Mouse (Mus musculus): ENCODE data around the gene Fyn. TPM values are rescaled to one million over a fixed set of nuclear protein-coding genes. Genes with fewer than 3 reads are reported as not detected.

Fyn gene
- 100 to 1,000 TPM; 119 to 138 TPM for total RNA-seq (2021)

DNA sequence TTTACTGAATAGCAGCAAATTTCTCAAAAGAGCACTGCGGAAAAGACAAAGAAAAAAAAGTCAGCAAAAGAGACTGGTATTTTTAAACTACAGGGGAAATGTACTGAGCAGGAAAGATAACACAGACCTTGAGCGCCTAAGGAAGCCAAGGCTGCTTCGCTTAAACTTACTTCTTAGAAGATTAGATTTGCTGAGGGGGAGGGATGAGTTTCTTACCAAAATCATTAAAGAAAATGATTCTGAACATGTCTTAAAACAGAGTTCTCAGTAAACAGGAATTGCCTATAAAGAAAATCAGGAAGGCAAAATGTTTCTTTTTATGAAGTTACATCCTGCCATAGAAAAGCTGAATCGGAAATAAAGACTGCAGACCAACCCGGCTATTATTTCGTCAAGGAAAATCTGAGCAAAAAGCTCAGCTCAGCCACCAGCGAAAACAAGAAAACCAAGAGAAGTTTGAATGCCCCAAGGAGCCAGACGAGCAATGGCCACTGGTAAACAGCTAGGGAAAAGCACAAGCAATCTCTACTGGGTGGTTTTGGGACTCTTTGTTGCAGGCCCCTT lies at the start of gene Fyn:
Fyn (plus strand) TSS at position 284 of the 564 bp plus-strand sequence.
- DNase-seq (ENCODE audit: low spot score in 2 of 2) = no peak
- intact Hi-C loops (cut with DNase I) = loop anchor here (2.0 kb wide), 1 partner anchor 128 kb away; no protein-coding TSS in a partner anchor

DNA sequence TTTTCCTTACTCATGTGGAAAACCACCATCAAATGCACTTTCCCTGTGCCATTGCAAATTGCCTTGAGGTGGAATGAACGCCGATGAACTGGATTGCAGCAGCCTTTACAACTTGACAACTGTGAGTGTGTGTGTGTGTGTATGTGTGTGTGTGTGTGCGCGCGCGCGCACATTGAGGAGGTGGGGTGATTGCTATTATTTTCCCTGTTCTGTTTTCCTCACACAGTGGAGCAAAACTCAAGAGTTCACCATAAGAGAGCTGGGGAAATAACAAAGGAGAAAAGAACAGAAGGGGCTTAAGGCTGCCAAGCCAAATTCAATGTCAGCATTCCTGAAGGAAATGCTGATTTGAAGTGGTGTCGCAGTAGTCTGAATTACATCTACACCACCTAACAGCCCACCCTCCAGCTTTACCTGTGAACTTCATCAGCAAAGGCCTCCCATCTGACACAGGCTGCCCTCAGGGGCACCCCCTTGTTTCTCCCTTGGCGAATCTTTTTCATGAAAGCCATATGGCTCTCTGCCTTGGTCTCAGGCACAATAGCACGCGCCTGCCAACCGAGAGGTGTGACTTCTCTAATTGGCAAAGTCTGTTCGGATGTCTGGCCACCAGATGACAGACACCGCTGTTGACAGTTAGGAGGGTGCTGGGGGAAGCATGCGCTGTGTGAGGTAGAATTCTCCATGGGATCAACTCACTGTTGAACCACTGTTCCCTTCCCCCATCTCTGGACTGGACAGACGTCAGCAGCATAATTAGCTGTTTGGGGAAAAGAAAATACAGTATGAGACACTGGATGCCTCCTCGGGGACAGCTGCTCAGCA lies 47.6 kb upstream of the Fyn start:
- intact Hi-C loops (cut with DNase I) = no loop called here
- DNase-seq (ENCODE audit: low spot score in 2 of 2) = no peak

DNA sequence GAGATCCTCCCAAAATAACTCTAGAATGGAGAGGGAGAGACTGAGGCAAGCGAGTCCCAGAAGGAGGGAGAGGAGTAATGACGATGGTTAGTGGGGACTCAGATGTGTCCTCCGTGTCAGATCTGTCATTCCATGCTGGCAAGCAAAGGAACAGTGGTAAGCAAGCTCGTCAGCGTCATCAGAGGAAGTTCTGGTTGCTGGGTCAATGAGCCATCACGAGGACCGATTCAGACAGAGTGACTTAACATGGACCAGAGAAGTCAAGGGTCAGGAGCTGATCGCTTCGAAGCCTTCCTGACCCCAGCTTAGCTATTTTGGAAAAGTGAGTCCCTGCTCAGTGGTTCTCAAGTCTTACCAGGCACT lies 47.1 kb upstream of the Fyn start:
- no peak for DNase-seq (ENCODE audit: low spot score in 2 of 2)
- intact Hi-C loops (cut with DNase I) = no loop called here

DNA sequence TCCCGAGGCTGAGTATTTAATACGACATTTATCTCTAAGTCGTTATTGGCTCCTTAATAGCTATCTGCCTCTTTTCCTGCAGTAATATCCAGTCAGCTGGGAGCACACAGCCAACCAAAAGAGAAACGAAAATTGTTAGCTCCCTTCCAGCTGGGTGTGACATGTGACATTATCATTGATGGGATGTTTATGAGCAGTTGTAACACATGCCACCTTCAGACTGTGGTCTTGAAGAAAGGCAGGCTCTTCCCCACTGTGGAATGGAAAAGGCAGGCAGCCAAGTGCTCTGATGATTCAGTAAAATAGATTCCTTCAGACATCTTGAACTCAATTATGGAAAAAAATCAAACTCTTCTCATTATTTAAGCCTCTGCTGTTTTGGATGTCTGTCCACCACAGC lies 46.5 kb upstream of the Fyn start:
- DNase-seq (ENCODE audit: low spot score in 2 of 2) = no peak
- intact Hi-C loops (cut with DNase I) = no loop called here

DNA sequence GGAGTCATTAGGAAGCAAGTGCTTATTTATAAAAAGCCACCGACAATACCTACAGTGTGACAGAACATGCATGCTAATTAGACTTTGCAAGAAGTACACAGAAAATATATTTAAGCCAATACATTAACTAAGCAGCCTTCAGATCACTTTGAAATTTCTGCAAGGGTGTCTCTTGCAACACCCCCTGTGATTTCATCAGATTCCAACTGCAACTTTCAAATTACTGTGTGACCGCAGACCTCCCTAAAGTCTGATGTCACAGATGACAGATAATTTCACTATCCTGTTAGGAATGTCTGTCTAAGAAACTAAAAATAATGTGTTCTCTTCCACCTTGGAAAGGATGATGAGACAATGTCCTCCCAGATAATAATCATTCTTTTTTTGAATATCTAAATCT lies 44.4 kb upstream of the Fyn start:
- intact Hi-C loops (cut with DNase I) = no loop called here
- DNase-seq (ENCODE audit: low spot score in 2 of 2) = no peak

DNA sequence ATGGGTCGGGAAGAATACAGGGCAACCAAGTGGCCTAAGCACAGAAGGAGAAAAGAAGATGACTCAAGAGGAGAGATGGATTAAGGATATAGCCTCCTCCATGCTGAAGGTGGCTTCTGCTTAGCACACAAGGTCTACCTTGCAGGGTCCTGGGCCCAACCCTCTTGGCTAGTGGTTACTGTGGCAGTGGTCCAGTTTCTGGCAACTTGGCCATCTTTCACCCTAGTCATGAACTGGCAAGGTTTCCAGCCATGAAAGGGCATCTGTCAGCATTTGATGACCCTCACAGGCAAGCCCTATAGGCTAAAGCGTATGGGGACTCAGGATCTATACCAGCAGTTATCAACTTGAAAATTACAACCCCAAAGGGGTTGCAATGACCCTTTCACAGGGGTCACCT lies 40.0 kb upstream of the Fyn start:
- DNase-seq (ENCODE audit: low spot score in 2 of 2) = no peak
- intact Hi-C loops (cut with DNase I) = no loop called here

DNA sequence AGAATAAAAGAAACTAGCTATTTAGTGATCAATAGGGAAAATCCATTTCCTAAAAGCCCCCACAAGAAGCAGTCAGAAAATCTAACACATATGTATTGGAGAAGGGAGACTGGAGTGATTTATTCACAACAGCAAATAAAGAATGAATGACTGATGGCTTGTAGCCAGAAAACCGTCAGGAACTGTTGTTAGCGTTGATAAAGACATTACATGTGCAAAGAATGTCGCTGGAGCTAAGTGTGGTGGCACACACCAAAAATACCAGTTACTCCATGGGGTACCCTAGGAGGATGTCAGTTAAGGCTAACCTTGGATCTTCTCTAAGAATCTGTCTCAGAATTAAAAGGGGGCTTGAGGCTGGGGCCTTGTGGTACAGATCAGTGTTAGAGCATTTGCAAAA lies 34.3 kb upstream of the Fyn start:
- intact Hi-C loops (cut with DNase I) = no loop called here
- DNase-seq (ENCODE audit: low spot score in 2 of 2) = no peak

DNA sequence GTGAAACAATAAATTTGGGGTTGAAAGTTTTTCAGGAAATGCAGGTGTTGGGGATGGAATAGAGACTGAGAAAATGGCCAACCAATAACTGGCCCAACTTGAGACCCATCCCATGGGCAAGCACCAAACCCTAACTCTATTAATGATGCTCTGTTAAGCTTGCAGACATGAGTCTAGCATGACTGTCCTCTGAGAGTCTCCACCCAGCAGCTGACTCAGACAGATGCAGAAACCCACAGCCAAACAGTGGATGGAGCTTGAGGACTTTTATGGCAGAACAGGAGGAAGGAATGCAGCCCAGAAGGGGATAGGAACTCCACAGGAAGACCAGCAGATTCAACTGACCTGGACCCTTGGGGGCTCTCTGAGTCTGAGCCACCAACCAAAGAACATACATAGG lies 32.8 kb upstream of the Fyn start:
- intact Hi-C loops (cut with DNase I) = no loop called here
- no peak for DNase-seq (ENCODE audit: low spot score in 2 of 2)

DNA sequence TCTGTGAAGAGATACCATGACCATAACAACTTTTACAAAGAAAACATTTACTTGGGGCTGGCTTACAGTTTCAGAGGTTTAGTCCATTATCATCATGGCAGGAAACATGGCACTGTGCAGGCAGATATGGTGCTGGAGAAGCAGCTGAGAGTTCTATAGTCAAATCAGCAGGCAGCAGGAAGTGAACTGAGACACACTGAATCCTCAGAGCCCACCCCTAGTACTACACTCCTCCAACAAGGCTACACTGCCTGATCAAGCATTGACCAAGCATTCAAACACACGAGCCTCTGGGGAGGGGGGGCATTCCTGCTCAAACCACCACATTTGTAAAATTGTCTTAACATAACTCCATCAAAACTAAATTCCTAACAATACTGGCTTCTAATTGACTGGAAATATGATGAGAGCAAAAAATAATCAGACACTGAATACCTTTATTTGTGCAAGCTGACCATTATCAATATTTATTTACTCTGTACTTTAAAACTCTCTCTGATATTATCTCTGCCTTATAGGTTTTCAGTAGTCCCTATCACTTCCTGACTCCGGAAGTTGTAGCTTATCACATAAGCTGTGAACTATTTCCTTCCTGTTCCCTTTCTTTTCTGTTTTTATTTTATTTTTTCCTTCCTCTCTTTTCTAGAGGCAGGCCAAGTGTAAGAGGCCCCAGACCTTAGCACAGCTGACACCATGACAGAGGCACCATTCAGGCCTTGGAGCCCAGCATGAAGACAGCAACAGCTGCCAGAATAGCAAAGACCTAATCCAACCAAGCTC lies 29.3 kb upstream of the Fyn start:
- DNase-seq (ENCODE audit: low spot score in 2 of 2) = no peak
- intact Hi-C loops (cut with DNase I) = no loop called here

DNA sequence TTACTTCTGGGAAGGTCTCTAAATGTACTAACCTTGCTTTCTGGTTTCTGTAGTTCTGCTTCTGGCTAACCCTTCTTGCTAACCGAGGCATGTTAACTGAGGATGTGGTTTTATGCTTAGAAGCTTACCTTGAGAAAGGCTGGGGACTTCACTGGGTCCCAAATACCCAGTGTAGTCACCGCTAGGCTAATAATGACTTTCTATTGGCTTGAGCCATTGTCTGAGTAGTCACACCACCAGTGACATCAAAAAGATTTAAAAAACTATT lies 28.8 kb upstream of the Fyn start:
- intact Hi-C loops (cut with DNase I) = no loop called here
- DNase-seq (ENCODE audit: low spot score in 2 of 2) = no peak

DNA sequence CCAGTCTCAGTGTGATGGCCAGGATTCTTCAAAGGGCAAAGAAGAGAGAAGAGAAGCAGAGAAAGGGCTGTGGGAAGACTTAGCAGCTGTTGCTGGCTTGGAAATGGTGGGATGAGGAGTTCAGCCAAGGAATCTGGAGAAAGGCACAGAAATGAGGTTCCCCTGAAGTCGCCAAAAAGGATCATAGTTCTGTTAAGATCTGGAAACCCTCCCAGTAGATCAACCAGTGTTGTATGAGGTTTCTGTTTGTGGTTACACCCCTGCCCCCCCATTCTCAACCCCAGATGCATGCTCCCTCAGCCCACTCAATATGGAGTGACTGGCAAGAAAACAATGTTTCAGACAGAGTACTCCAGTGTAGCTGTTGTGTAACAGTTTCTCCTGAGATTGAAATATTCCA lies 25.1 kb upstream of the Fyn start:
- DNase-seq (ENCODE audit: low spot score in 2 of 2) = no peak

DNA sequence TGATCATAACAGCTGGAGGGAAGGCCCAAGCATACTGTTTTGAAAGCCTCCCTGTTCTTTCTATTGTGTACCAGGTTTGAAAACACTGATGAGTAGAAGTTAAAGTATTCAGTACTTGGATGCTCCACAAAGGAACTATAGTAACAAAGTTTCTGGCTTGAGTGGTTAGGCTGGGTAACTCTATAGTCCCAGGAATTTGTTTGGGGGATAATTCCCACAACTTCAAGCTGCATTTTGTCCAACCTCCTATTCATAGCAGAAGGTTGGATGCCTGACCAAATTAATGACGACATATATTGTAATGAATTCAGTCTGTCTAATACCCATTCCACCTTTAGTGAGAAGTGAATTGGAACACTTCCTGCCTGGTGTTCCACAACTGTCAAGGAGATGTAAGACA lies 22.7 kb upstream of the Fyn start:
- intact Hi-C loops (cut with DNase I) = no loop called here
- no peak for DNase-seq (ENCODE audit: low spot score in 2 of 2)

More for the DNA sequence above, 25.1 kb upstream of the Fyn start:
- intact Hi-C loops (cut with DNase I) = no loop called here

DNA sequence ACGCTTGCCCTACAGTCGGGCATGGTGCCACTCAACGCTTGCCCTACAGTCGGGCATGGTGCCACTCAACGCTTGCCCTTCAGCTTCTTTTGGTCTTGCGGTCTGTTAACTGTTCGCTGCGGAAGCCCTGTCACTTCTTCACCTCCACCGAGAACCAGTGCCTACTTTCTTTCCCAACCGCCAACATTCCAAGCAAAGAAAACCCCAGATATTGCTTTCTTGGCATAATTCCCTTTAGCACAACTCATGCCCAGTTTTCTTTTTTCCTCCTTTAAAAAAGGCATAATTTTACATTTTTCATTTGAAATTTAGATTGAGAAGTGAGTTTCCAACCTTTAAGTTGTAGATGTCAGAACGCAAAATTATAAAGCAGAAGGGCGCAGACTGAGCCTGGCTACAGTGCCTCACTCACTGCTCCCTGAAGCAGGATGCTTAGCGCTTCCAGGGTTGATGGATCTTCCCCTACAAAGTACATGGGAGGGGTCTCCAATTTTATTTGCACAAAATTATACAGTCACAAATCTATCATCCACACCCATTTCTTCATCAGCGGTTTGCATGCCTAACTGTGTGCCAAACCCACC lies 18.8 kb upstream of the Fyn start:
- DNase-seq (ENCODE audit: low spot score in 2 of 2) = no peak
- intact Hi-C loops (cut with DNase I) = no loop called here

DNA sequence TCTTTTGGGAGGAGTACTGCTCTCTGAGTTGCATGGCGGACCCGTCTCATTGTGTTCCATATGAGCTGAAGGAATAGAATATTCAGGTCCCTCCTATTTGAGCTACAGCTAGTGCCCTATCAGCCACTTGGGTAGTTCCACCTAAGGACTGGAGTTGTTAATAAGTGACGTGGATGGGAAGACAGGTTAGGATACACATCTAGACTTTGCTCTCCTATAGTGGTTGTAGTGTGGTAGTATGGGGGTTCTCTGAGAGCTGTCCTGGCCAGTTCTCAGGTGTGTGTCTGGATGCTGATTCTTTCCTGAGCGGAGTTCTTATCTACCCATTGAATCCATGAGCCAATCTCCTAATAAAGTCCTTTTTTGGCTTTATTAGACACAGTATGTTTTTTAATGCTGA lies 4.5 kb upstream of the Fyn start:
- no peak for DNase-seq (ENCODE audit: low spot score in 2 of 2)
- intact Hi-C loops (cut with DNase I) = no loop called here

DNA sequence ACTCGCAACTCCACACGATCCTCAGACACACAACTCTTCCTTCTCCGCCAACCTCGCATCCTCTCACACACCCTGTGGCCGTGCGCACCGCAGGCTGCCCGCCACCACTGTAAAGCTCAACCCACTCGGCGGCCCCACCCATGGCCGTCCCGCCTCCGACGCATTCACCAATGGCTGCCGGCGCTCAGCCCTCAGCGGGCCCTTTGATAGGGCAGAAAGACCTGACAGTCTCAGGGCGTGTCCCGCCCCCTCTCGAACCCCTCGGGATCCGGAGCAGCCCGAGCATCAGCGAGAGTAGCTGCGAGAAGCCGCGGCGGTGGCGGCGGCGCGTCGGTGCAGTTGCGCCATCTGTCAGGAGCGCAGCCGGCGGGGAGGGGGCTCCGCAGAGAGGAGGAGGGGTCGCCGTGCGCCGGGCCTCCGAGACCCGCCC lies 862 bp downstream of the Fyn start:
- intact Hi-C loops (cut with DNase I) = loop anchor here (2.0 kb wide), 1 partner anchor 129 kb away; no protein-coding TSS in a partner anchor
- peak; percentile 95 to 96 for DNase-seq (ENCODE audit: low spot score in 2 of 2)

DNA sequence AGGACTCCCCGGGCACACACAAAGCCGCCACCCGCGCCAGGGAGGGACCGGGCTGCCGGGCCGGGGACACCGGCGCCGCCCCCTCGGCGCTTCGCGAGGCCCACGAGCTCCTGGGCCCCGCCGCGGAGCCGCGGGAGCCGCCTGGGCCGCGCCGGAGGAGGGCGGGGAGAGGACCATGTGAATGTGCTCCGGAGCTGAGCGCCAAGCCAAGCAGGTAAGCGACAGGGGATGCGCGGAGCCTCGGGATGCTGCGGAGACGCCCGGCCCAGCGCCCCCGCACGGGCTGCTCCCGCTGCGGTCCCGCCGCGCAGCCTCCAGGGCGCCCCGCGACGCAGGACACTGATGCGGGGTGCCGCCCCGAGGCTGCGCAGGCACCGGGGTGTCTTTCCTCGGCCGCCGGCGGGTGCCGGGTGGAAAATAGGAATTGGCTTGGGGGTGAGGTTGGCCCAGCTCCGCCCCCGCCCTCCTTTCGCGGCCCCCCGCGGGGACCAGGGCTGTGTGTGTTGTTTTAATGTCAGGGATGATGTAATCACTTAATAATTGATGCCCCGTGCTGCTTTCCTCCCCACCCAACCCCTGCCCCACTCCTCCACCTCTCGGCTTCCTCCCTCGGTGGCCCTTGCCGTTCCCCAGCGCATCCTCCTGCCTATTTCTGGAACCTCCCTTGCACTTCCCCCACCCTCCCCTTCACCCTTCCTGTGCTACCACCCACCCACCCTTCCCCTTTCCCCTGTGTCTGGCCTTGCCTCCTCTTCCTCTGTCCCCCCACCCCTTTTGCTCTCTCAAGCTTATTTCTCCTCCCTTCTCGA lies 1.5 kb downstream of the Fyn start:
- peak; percentile 38 to 65 for DNase-seq (ENCODE audit: low spot score in 2 of 2)
- intact Hi-C loops (cut with DNase I) = loop anchor here (2.0 to 10.0 kb wide), 5 partner anchors 67 to 365 kb away; partner anchors contain the start of gene Rev3l

DNA sequence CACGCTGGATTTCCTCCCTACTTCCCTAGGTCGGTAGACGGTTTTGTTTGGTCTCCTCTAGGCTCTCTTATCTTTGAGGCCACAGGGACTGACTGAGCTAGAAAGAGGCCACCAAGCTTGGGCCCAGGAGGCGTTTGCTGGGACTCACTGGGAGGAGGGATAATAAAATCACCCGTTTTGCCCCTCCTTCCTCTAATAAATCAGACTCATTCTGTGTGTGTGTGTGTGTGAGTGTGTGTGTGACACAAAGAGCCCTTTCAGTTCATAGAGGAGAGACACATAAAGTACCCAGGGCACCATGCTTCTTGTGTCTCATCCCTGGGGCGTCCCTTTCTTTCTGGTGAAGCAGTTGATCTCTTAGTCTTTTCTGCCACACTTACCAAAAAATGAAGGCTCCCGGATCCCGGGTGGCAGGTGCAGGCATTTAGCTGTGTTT lies 2.1 kb downstream of the Fyn start:
- intact Hi-C loops (cut with DNase I) = loop anchor here (5.0 to 10.0 kb wide), 4 partner anchors 66 to 364 kb away; partner anchors contain the start of gene Rev3l
- DNase-seq (ENCODE audit: low spot score in 2 of 2) = peak in 1 of 2 experiments; percentile 25

DNA sequence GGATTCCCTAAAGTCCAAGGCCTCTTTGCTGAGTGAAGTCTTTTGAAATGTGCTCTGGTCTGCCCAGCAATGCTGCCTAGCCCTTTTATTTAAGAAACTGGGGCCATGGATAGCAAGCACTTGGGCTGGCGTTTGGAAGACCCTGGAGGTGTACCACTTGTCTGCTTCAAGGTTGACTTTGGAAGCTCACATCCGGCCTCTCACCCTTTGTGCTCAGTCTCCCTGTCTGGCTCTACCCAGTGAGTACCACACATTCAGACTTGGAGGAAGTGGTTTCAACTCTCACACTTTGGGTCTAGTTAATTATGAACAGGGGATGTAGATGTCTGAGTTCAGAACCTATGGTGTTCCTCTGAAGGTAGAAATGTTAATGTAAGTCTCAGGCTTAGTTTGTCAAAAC lies 2.8 kb downstream of the Fyn start:
- no peak for DNase-seq (ENCODE audit: low spot score in 2 of 2)
- intact Hi-C loops (cut with DNase I) = loop anchor here (5.0 to 10.0 kb wide), 4 partner anchors 66 to 363 kb away; partner anchors contain the start of gene Rev3l

DNA sequence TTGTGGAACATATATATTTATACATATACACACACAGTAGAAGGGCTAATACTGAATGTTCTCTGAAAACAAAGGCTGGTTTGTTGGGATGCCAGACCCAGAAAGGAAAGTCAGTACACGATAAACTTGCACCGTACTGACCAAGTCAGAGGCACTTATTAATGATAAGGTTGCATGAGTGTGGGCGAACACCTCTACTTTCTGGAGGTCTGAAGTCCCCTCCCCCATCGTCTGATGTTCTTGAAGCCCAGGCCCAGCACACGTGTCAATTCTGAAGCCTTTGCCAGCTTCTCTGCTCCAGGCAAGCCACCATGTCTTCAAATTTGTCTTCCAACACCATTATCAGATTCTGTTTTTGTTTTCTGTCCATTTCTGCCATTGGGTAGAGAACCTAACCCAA lies 3.3 kb downstream of the Fyn start:
- intact Hi-C loops (cut with DNase I) = loop anchor here (5.0 to 10.0 kb wide), 4 partner anchors 65 to 363 kb away; partner anchors contain the start of gene Rev3l
- DNase-seq (ENCODE audit: low spot score in 2 of 2) = no peak

Data from left cerebral cortex, postnatal 36 days (tissue).